Mouse (Mus musculus) embryonic facial prominence, embryonic 13.5 days (tissue): ENCODE measurements around the gene Ppm1b. TPM values are rescaled to one million over a fixed set of nuclear protein-coding genes. Genes with fewer than 3 reads are reported as not detected.

Experiments used
- ATAC-seq: fragments of 200-750 bp; cut with Nextera tagmentation; 2 replicates; pipeline ENCODE4 v1.8.0; 2017; ENCODE audit warnings: low read depth; ENCODE audit not compliant: insufficient number of reproducible peaks, insufficient read depth, low FRiP score, low TSS enrichment
- H3K27ac ChIP-seq: fragments of 300-500 bp; sonication (generic); 2 replicates; pipeline ENCODE4 v1.5.1; 2015; ENCODE audit warnings: moderate library complexity, mild to moderate bottlenecking, inconsistent platforms
- H3K27me3 ChIP-seq: fragments of 300-500 bp; sonication (generic); 2 replicates; pipeline ENCODE4 v1.6.1; 2015; ENCODE audit warnings: mild to moderate bottlenecking, inconsistent platforms
- H3K36me3 ChIP-seq: fragments of 300-500 bp; sonication (generic); 2 replicates; pipeline ENCODE4 v1.6.1; 2015; ENCODE audit warnings: mild to moderate bottlenecking, inconsistent platforms
- H3K4me1 ChIP-seq: fragments of 300-500 bp; sonication (generic); 2 replicates; pipeline ENCODE4 v1.6.1; 2015; ENCODE audit warnings: inconsistent platforms
- H3K4me2 ChIP-seq: fragments of 300-500 bp; sonication (generic); 2 replicates; pipeline ENCODE4 v1.6.1; 2015; ENCODE audit warnings: moderate library complexity, mild to moderate bottlenecking, inconsistent platforms
- H3K4me3 ChIP-seq: fragments of 300-500 bp; sonication (generic); 2 replicates; pipeline ENCODE4 v1.5.1; 2015; ENCODE audit warnings: mild to moderate bottlenecking, inconsistent platforms
- H3K9ac ChIP-seq: fragments of 300-500 bp; sonication (generic); 2 replicates; pipeline ENCODE4 v1.6.1; 2015; ENCODE audit warnings: mild to moderate bottlenecking, inconsistent platforms
- H3K9me3 ChIP-seq: fragments of 300-500 bp; sonication (generic); 2 replicates; pipeline ENCODE4 v1.6.1; 2016; ENCODE audit warnings: inconsistent platforms
- WGBS: fragments of 180-500 bp; shearing (Covaris S2); methylation state at CpG from one replicate; pipeline ENCODE4 v1.1.7; 2015; ENCODE audit warnings: mixed read lengths; 5-methylcytosine and 5-hydroxymethylcytosine counted together
- polyA plus RNA-seq: library from polyadenylated mRNA; unstranded; fragments of >200 nt; fragmentation: Nextera tagmentation; extraction: Ambion mirVana; gene quantifications from 2 replicates; pipeline ENCODE4 v1.2.1, GENCODE M21; 2015

The Ppm1b gene
- polyA plus RNA-seq, 1 experiment from 2014 or later = 70.9 TPM

DNA sequence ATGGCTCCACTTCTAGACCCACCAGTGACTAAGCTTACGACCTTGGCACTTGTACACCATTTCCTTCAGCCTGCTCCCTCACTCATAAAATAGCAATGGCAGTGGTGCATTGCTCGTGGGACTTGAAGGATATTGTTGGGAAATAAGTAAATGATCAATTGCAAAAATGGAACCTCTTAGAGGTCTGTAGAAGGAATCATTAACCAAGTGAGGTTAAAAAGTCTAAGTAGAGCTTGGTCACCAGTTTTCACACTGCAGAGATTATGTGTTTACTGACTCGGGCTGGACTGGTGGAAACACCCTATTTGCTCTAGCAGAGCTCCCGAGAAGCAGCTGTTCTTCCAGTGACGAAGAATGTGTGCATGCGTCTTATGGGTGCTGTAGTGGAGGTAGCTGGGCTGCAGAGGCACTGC is 86.9 kb downstream of the Ppm1b start:
- no peak for ATAC-seq
- Histone ChIP-seq H3K27me3 (no peaks in the 10 kb centered on the region), H3K27ac (no peak overlapping the region), H3K36me3 (no peaks in the 10 kb centered on the region), H3K9me3 (no peaks in the 10 kb centered on the region), H3K4me2 (no peak overlapping the region), H3K4me3 (no peak overlapping the region), H3K4me1 (no peaks in the 10 kb centered on the region), H3K9ac (no peak overlapping the region)
- WGBS = 80% methylated on average over 6 of the region's 6 CpGs

GRCm38 (mm10) chr17:85044466-85044865 is 87.9 kb downstream of the Ppm1b start:
- 89% methylated on average over 5 of the region's 5 CpGs for WGBS
- Histone ChIP-seq H3K4me3 (no peak overlapping the region), H3K9ac (no peak overlapping the region), H3K9me3 (no peaks in the 10 kb centered on the region), H3K27me3 (no peaks in the 10 kb centered on the region), H3K4me2 (no peak overlapping the region), H3K27ac (no peak overlapping the region), H3K36me3 (no peaks in the 10 kb centered on the region), H3K4me1 (no peaks in the 10 kb centered on the region)
- no peak for ATAC-seq

DNA sequence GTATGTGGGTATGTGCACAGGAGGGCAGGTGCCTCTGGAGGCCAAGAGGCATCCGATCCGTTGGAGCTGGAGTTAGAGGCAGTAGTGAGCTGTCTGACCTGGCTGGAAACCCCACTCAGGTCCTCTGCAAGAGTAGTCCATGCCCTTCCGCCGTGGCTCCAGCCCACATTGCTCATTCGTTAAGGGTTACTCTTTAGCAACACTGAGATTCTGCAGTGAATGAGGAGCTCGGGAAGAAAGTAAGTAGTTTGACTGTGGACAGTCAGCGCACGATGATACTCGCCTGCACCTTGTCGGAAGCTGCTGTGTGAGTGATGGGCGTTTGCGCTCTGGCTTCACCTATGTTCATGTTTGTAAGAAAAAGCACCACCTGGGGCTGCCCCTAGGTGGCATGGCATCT is 88.6 kb downstream of the Ppm1b start:
- Histone ChIP-seq H3K27me3 (no peaks in the 10 kb centered on the region), H3K4me2 (no peak overlapping the region), H3K36me3 (no peaks in the 10 kb centered on the region), H3K4me1 (no peaks in the 10 kb centered on the region), H3K9me3 (no peaks in the 10 kb centered on the region), H3K4me3 (no peak overlapping the region), H3K9ac (no peak overlapping the region), H3K27ac (no peak overlapping the region)
- no peak for ATAC-seq
- 88% methylated on average over 12 of the region's 12 CpGs for WGBS

- Histone ChIP-seq H3K9ac (no peak overlapping the region), H3K9me3 (no peaks in the 10 kb centered on the region), H3K4me1 (no peaks in the 10 kb centered on the region), H3K36me3 (no peaks in the 10 kb centered on the region), H3K27ac (no peak overlapping the region), H3K4me3 (no peak overlapping the region), H3K27me3 (no peaks in the 10 kb centered on the region), H3K4me2 (no peak overlapping the region)
- WGBS = 91% methylated on average over 5 of the region's 5 CpGs
- no peak for ATAC-seq
Measured at GRCm38 (mm10) chr17:85048379-85048778, 91.8 kb downstream of the Ppm1b start.

GRCm38 (mm10) chr17:85058276-85058675 is 101.7 kb downstream of the Ppm1b start:
- 85% methylated on average over 7 of the region's 7 CpGs for WGBS
- ATAC-seq = no peak
- Histone ChIP-seq H3K9me3 (no peaks in the 10 kb centered on the region), H3K27me3 (no peaks in the 10 kb centered on the region), H3K36me3 (peaks cover 10% of the 10 kb centered on the region), H3K4me2 (no peak overlapping the region), H3K4me3 (no peak overlapping the region), H3K9ac (no peak overlapping the region), H3K27ac (no peak overlapping the region), H3K4me1 (no peaks in the 10 kb centered on the region)

- Histone ChIP-seq H3K9ac (no peak overlapping the region), H3K27ac (no peak overlapping the region), H3K4me2 (no peak overlapping the region), H3K4me3 (no peak overlapping the region), H3K36me3 (peaks cover 17% of the 10 kb centered on the region), H3K27me3 (no peaks in the 10 kb centered on the region), H3K4me1 (no peaks in the 10 kb centered on the region), H3K9me3 (no peaks in the 10 kb centered on the region)
- WGBS = 93% methylated on average over 6 of the region's 6 CpGs
- no peak for ATAC-seq
Measured at GRCm38 (mm10) chr17:85059136-85059535, 102.6 kb downstream of the Ppm1b start.

GRCm38 (mm10) chr17:85063560-85063959 is 107.0 kb downstream of the Ppm1b start:
- WGBS = 86% methylated on average over 7 of the region's 7 CpGs
- H3K36me3 ChIP-seq = peaks cover 54% of the 10 kb centered on the region

DNA sequence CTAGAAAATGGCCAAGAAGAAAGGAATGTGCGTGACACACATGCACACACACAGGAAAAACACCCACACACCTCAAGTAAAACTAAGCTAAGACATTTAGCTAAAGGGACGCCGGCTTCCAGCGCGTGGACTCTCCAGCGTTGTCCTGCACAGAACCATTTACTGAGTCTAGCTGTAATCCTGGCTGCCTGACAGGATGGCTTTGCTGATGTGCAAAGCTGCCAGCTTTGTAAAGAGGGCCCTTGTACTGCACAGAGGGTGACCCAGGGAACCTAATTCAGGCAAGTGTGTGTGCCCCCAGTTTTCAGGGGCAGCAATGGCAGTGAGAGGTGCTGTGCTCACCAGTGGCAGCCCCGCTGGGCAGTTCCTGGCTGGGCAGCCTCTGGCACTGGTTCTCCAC is 110.8 kb downstream of the Ppm1b start:
- peaks cover 84% of the 10 kb centered on the region for H3K36me3 ChIP-seq
- H3K27ac ChIP-seq = no peak overlapping the region
- ATAC-seq = no peak
- no peak overlapping the region for H3K4me3 ChIP-seq
- H3K9ac ChIP-seq = no peak overlapping the region
- peaks cover under 1% of the 10 kb centered on the region for H3K4me1 ChIP-seq
- H3K9me3 ChIP-seq = no peaks in the 10 kb centered on the region
- no peaks in the 10 kb centered on the region for H3K27me3 ChIP-seq
- no peak overlapping the region for H3K4me2 ChIP-seq
- 93% methylated on average over 7 of the region's 7 CpGs for WGBS

More at GRCm38 (mm10) chr17:85063560-85063959, 107.0 kb downstream of the Ppm1b start:
- Histone ChIP-seq H3K4me2 (no peak overlapping the region), H3K9me3 (no peaks in the 10 kb centered on the region), H3K9ac (no peak overlapping the region), H3K4me3 (no peak overlapping the region), H3K27me3 (no peaks in the 10 kb centered on the region), H3K4me1 (no peaks in the 10 kb centered on the region), H3K27ac (no peak overlapping the region)
- no peak for ATAC-seq

- H3K27me3 ChIP-seq = no peaks in the 10 kb centered on the region
- H3K4me1 ChIP-seq = peaks cover 10% of the 10 kb centered on the region
- H3K27ac ChIP-seq = no peak overlapping the region
- H3K4me2 ChIP-seq = no peak overlapping the region
- WGBS = 56% methylated on average over 6 of the region's 6 CpGs
- ATAC-seq = no peak
- peaks cover 62% of the 10 kb centered on the region for H3K36me3 ChIP-seq
- no peak overlapping the region for H3K4me3 ChIP-seq
- no peak overlapping the region for H3K9ac ChIP-seq
- H3K9me3 ChIP-seq = no peaks in the 10 kb centered on the region
Measured at GRCm38 (mm10) chr17:85070658-85071057, 114.1 kb downstream of the Ppm1b start.

- Histone ChIP-seq H3K27ac (no peak overlapping the region), H3K4me2 (no peak overlapping the region), H3K9ac (no peak overlapping the region), H3K4me1 (peaks cover 10% of the 10 kb centered on the region), H3K27me3 (no peaks in the 10 kb centered on the region), H3K9me3 (no peaks in the 10 kb centered on the region), H3K4me3 (no peak overlapping the region), H3K36me3 (peaks cover 62% of the 10 kb centered on the region)
- ATAC-seq = no peak
- 90% methylated on average over 8 of the region's 8 CpGs for WGBS
Measured at GRCm38 (mm10) chr17:85071088-85071775, 114.7 kb downstream of the Ppm1b start.

DNA sequence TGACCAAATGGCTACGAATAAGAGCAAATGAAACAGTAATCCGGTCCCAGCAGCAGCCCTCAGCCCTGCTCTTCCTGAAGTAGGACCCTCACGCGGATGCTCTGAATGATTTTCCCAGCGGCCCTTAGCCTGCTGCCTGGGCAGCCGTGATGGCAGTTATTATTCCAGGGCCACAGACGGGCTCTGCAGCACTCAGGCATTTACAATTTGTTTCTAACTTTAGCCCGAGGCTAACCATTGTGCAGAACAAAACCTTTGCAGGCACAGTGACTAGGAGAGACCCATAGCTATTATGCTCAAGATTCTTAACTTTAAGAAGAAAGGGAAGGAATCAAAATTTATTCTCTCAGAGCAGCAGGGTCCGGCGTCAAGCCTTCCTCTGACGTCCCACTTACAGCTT is 115.8 kb downstream of the Ppm1b start:
- ATAC-seq = no peak
- Histone ChIP-seq H3K27me3 (no peaks in the 10 kb centered on the region), H3K4me3 (no peak overlapping the region), H3K4me2 (no peak overlapping the region), H3K4me1 (peaks cover 10% of the 10 kb centered on the region), H3K9ac (no peak overlapping the region), H3K36me3 (peaks cover 63% of the 10 kb centered on the region), H3K9me3 (no peaks in the 10 kb centered on the region), H3K27ac (no peak overlapping the region)
- WGBS = 45% methylated on average over 11 of the region's 11 CpGs

- Histone ChIP-seq H3K4me1 (peaks cover 10% of the 10 kb centered on the region), H3K9me3 (no peaks in the 10 kb centered on the region), H3K4me3 (no peak overlapping the region), H3K4me2 (no peak overlapping the region), H3K27ac (no peak overlapping the region), H3K27me3 (no peaks in the 10 kb centered on the region), H3K36me3 (peaks cover 66% of the 10 kb centered on the region), H3K9ac (no peak overlapping the region)
- WGBS = 52% methylated on average over 7 of the region's 7 CpGs
- no peak for ATAC-seq
Measured at GRCm38 (mm10) chr17:85073214-85073613, 116.7 kb downstream of the Ppm1b start.
